Mouse (Mus musculus): Measurements from ENCODE around the gene Ankrd1. TPM values are rescaled to one million over a fixed set of nuclear protein-coding genes. Genes with fewer than 3 reads are reported as not detected.

Ankrd1 gene
- not detected for total RNA-seq (2023)

GRCm38 (mm10) chr19:36119783-36120471, at the start of gene Ankrd1:
TSS of gene Ankrd1 (minus strand) at chr19:36120099.

DNA sequence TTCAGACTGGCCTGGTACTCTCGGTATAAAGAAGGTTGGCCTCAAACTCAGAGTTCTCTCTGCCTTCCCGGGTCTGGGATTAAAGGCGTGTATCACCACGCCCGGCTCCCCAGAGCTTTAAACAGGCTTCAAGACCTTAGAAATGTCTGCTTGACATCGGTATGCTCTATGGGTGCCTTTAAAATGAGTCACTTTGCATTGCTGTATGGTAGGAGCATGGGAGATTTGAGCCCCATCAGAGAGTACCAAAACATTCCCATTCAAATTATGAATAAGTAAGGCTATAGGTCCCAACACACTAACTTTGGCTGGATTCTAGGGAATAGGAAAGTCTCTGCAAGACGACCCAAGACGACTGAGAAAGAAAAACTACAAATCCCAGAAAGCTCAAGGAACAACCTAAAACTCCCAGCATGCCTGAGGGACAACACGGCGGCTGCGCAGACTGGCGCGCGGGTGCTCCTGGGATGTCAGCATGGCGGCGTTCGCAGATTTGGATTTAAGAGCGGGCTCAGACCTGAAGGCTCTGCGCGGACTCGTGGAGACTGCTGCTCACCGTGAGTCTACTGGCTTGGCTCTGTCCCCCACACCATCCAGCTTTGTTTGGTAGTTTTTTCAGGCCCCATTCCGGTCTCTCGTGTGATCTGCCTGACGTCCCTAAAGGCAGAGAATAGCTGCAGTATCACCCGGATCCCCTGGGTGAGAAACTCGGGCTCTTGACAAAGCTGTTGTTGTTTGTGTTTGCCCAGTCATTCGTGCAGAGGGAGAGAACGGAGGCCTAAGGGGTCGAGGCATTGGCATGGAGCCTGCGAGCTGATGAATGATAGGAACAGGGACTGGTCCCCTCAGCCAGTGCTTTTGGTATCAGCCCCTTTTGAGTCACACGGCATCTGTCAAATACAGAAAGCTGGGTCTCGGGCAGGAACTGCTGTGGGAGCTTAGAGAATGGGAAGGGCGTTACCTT, 36.4 kb downstream of the Ankrd1 start, which contains the start of gene Rpp30:
TSS of gene Rpp30 (plus strand) at position 455 of the 964 bp plus-strand sequence.

Other genes with a start within 250 kb of the Ankrd1 start
- not detected for gene Htr7, start 62.6 kb downstream of the Ankrd1 start, total RNA-seq (2023)
- gene Rpp30, start 36.4 kb downstream of the Ankrd1 start, total RNA-seq (2023) = 10 to 100 TPM; 23.1 to 24.8 TPM
- gene Pcgf5, start 228.2 kb upstream of the Ankrd1 start, total RNA-seq (2023) = 10 to 100 TPM; 56.6 to 56.9 TPM